Mouse (Mus musculus): ENCODE results near the gene Ctsa.

GRCm38 (mm10) chr2:164868491-164868890 lies 35.8 kb downstream of the Ctsa start:
- TF ChIP-seq CTCF (IDR thresholded peaks at IDR 0.05; ENCODE audit: low read depth) (no peak), EP300 (IDR thresholded peaks at IDR 0.05; ENCODE audit: low read depth) (no peak)

Data from liver, postnatal 0 days (tissue).